Mouse (Mus musculus) monocyte, adult 5-6 weeks (primary cell): Measurements from ENCODE around the gene Hopx. TPM values are rescaled to one million over a fixed set of nuclear protein-coding genes. Genes with fewer than 3 reads are reported as not detected.
A peak's percentile ranks its signal among the peaks of the same experiment; 100 is the strongest.
"Not testable (repeated sequence)": the region's sequence is repeated elsewhere in the genome, so short reads cannot be mapped to it uniquely, and the experiment has no call there.

Experiments used
- ATAC-seq: fragments of 153-309, 156-312 bp; replicated peaks from 2 replicates; pipeline ENCODE4 v1.8.0; 2017; ENCODE audit warnings: mild to moderate bottlenecking; ENCODE audit not compliant: low TSS enrichment, insufficient number of reproducible peaks, severe bottlenecking, poor library complexity, low FRiP score
- total RNA-seq: library from RNA; stranded (forward); fragments of 200-1000, 200-491, 200-594 nt; gene quantifications from 3 replicates; pipeline ENCODE4 v1.2.3, GENCODE M21; 2017

Gene Hopx
- total RNA-seq, 1 experiment from 2014 or later: 29.6 TPM

DNA sequence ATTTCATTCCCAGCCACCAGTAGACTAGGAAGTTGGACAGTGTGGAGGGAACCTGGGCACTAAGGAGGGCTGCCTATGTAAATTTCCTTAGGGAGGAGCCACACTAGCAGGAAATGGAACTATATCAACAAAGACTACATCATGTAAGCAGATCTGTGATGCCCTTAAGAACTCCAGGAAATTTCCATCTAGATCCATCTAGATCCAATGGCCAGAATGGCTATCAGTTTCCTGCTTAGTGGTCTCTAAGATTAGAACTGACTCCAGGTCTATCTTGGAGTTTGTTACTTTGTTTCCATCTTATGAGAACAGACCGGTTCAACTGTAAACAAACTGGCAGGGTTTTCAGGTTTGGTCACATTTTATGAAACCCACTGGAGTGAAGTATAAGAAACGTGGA is 5.1 kb downstream of the Hopx start:
- ATAC-seq: no peak

DNA sequence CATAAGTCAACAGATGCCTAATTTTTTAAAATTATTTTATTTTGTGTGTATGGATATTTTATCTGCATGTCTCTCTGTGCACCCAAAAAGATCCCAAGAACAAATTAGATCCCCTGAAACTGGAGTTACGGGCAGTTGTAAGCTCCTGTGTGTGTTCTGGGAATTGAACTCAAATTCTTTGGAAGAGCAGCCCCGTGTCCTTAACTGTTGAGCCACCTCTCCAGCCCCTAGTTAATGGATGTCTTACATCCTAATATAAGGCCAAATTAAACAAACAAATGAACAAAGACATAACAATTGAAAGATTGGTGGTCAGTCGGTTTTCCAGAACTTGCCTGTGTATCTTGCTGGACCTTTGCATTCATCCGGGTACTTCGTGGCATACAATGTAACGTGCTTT is 6.1 kb downstream of the Hopx start:
- no peak for ATAC-seq

DNA sequence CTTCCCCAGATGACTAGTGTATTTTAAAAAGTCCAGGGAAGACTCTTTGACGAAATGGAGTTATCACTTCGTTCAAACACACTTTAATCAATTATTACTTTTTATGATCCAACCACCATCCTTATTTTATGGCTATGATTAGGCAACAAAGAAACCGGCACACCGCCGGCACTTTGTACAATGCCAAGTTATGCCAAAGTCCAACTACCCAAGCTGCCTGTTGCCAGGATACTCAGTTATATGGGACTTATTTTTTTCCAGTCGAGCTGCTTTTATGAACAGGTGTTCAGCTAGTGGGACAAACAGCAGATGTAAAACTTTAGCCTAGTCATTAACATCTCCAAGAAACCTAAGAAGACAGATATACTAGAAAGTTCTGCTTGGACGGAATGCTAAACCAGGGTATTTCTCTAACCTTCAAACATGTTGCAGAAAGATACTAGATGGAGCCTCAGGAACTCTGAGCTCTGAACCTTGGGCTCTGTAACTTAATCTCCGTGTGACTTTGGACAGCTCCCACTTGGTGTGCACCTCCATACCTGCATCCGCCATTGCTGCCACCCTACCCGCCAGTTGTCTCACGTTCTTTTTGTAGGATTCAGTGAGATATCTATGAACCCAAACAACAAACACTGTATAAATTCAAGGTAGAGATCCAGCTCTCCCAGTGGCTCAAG is 7.6 kb downstream of the Hopx start:
- ATAC-seq: no peak

DNA sequence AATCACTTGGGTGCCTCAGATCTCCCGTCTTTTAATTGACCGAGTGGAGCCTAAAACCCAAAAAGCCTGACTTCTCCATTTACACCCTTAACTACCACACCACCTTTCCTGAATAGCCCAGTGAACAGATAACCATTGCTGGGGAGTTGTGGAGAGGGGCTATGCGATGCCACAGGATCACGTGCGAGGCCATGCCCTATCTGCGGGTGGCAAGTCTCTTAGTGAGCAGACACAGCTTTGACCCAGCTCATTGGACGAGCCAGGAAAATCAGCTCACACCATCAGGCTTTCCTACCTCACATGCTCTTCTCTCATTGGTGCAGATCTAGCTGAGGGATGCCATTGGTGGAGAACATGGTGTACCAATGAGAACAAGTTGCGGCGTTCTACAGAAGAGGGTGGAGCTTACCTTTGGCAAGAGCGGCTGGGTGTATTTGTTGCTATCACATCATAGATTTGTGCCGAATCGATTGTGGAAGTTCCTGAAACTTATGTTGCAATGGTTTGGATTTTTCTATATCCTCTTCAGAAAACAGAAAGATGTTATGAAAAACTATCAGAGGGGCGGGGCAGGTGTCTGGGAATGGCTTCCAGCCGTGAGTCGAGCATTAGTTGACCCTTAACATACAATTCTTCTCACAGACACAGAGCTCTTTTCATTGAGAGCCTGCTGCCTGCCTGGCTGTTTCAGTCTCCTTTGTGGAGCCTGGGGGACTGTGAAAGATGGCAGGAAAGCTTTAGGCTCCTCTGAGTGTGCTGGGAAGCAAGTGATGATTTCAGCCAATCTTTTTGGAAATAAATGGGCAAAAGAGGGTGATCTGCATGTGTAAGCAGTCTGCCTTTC is 12.2 kb downstream of the Hopx start:
- ATAC-seq: no peak

DNA sequence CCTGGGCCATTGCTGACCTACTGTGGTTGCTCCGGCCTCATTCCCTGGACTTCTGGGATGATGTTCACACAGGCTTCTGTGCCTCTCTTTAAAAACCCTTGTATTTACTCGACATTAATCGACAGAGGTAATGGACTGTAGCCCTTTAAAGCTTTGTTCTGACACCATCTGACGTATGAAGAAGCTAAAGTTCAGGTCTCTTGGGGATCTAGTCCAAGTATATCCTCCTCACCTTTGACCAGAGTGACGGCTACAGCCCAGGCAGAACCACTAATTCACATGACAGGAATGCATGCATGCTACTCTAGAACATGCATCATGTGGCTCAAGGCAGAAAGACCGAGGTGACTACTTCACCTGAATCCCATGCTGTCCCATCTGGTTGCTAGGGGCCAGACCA is 14.2 kb downstream of the Hopx start:
- no peak for ATAC-seq

DNA sequence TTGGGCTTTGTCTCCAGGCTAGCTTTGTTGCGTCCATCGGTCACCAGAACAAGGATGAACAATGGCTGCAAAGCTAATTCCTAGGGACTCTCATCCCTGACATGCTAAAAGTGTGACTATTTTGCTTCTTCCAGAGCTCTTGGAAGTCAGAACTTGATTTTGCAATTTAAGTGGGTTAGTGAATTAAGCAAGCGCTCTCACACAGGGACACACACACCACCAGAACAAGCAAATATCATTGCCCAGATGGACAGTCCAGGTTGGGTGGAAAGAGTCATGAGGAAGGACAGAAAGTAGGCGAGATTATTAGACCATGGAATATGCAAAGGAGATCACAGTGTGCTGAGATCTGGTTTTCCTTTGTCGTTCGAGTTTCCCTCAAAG is 14.9 kb downstream of the Hopx start:
- no peak for ATAC-seq

DNA sequence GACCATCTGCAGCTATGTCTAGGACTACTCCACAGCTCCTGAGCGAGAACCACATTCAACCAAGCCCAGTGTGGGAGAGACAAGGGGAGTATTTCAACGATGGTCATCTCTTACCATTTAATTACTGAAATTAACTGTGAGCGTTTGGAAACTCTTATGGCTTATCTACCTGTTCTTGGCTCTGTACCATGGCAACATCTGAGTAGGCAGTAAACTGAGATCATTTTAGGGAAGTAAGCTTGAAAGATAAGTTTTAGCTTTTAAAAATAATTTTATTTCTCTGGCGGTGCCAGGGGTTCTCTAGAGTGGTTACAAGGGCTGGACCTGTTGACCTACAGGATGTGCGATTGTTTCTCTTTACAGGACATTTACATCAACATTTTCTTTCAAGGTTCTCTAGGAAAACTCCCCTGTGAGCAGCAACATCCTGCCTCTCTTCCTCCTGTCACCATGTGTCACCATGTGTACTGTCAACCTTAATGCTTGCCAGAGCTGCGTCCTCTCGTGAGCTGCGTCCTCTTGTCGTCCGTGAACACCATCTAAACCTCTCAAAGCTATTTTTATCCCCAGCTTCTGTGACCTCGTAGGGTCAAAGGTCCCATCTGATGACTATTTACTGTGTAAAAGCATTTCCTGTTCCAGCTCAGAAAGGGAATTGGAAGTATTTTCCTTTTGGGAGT is 15.5 kb downstream of the Hopx start:
- no peak for ATAC-seq

DNA sequence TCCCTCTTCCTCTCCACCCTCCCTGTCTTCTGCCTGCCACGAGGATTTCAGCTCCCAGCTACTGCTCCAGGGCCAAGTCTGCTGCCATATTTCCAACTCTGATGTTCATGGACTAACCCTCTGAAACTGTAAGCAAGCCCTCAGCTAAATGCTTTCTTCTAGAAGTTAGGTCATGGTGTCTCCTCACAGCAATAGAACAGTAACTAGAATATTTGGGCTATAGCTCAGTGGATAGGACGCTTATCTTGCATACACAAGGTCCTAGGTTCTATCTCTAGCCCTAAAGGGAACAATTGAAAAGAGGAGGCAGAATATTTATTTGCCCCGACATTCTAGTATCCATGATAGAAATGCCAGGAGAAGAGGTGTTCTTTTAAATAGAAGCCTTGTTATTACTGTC is 16.0 kb downstream of the Hopx start:
- no peak for ATAC-seq

DNA sequence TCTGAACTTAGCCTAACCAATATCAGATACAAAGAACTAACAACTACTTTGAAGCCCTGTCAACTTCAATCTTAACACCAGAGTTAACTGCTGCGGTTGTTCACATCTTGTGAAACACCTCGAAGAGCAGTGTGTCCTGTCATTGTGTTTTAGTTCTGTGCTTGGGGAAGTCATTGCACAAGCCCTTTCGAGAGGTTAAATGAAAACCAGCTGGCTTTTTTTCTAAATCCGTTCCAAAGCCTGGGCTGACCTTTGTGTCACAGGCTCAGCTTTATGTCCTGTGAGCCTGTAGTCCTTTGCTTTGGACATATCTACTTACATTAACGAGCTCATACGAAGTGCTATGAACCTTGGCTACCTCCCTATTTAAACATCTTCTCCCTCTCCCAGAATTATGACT is 17.2 kb downstream of the Hopx start:
- peak; percentile 23; the same call in 1 of the 2 replicates for ATAC-seq

DNA sequence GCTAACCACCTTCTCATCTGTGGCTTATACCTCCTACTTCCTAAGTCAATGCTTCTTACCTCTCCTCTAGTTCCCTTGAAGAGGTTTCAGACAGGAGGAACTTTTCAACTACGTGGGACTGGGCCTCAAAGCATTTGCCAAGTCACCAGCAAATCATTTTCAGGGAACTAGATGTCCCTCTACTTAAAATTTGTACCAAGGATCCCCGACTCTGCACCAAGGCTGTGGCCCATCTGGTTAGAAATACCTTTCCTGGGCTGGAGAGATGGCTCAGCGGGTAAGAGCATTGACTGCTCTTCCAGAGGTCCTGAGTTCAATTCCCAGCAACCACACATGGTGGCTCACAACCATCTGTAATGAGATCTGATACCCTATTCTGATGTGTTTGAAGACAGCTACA is 18.7 kb downstream of the Hopx start:
- ATAC-seq: not testable (repeated sequence)

DNA sequence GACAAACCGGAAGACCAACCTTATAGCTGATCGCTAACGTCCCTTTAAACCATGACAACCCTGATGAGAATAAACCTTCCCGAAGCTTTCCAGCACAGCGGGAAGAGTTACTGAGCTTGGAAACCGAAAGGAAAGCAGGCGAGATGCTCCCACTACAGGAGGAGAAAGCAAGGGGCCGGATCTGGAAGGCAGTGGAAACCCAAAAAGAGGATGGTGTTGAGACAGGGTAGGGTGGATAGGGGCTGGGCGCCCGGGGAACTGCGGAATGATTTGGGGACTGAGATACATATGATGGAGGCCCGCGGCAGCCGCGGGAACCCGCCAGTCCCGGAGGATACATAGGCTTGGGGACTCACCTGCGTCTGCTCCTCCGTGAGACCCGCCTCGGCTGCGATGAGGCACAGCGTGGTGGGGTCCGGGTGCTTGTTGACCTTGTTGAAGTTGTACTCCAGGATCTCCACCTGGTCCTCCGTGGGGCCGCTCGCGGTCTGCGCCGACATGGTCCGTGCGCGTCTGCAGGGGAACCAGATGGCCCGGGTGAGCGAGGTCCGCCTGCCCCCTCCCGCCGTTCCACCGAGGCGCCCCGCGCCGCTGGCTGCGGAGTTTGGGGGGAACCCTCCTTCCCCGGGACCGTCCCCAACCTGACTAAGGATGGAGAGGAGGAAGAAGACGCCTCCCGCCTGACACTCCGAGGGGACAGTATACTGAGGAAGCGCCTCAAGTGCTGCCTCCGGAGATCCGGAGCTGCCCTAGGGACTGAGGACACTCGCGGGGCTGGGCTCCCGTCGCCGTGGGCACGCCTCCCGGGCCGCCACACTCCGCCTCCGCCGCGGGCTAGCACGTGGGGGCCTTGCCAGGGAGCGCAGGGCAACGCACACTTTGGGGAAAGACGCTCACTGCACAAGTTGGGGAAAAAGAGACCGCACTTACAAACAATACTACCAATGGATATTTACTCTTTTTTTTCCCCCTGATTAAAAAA is 20.1 kb downstream of the Hopx start:
- peak; percentile 69 for ATAC-seq

DNA sequence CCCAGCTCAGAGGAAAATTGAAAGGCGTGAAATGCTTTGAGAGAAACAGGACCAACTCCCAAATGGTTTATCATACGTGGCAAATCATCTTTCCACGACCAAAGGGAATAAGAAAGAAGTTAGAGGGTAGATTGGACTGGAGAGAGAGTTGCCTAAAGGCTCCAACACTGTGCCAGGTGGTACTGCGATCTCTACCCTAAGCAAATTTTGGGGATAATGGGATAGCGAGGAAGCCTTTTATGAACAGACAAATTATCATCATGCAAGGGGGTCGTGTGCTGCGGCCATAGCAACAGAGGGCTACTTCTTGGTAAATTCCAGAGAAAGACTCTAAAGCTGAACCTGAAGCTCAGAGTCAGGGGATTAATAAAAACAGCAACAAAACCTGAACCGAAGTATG is 21.0 kb downstream of the Hopx start:
- ATAC-seq: no peak

DNA sequence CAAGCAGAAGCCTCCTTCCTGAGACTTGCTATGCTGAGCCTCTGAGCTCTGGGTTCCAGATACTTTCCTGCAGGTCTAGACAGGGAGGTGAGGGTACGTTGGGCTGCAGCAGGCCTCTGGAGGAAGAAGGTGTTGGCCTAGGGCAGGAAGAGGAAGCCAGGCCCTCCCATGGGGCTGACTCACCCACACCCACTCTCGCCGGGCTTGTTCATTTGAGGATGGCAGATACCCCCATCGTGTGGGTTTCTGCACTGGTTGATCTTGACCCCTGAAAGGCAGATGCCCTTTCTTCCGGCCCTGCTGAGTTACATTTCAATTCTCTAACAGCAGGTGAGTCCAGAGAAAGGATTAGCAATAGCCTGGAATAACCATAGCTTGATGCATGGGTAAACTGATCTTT is 22.4 kb downstream of the Hopx start:
- ATAC-seq: 0 out of 2 replicates have a peak, but pooled peaks have one; percentile 30

DNA sequence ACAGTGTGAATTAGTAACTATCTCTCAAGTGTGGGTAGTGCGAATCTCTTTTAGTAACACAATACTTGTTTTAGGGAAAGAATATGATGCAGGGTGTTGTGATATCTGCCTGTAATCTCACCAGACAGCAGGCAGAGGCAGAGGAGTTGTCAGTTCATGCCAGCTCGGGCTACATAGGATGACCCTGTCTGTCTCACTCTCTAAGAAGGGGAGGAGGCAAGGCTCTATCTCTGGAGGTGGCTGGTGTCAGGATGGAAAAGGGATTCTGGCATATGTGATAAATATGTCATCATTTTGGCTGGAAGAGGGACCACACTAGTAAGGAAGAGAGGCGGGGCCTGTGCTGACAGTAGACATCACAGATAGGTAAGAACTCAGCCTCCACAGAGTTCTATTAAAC is 23.0 kb downstream of the Hopx start:
- ATAC-seq: no peak

DNA sequence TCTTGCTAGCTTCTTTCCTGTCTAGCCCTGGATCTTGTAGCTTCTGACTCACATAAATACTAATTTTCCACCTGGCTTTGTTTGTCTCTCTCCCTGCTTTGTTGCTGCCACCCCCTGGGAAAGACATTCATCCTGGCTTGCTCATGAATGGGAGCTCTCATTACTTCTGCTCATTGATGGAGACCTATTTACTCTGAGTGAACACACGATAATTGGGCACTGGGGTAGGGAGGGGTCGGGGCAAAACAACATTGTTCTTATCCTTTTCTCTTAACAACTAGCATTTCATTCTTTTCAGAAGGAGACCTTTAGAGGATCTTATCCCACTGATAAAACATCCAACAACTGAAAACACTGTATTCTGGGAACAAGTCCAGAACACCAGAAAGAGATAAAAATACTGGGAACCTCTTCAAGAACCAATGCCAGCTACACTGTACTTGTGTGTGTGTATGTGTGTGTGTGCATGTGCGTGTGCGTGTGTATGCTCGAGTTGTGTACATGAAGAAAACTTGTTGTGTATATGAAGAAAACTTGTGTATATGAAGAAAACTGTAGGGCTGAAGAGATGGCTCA is 24.3 kb downstream of the Hopx start:
- no peak for ATAC-seq

DNA sequence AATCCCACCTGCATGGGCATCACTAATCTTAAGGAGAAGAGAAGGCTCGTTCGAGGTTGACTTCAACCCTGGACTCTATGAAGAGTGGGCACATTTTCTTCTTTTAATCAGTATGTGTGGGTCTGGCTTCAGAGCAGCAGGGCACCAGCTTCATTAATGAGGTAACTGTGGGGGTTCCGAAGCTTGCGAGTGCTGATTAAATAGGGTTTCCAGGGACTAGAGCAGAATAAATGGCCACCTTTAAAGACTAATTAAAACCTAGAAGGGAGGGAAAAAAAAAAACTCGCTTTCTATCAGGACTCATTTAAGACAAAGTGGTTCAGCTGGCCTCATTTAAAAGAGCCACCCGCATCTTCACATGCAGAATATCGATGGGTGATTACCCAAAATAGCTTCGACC is 25.0 kb downstream of the Hopx start:
- no peak for ATAC-seq

DNA sequence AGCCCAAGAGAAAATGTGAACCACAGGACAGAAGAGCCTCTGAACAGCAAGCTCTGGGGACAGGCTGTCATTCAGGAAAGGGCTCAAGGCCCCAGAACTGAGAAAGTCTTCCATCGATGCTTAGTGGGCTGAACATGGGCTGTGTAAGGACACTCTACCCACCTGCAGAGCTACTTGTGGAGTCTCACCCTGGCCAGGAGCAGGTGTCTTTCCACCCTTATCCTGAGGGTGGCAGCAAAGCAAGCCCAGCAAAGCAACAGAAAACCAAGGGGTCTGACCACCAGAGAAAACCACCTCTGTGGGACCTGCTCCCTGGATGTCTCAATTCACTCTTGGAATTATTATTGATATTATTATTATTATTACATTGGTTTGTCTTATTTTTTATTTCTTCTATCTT is 25.6 kb downstream of the Hopx start:
- peak; percentile 44; the same call in 1 of the 2 replicates for ATAC-seq

DNA sequence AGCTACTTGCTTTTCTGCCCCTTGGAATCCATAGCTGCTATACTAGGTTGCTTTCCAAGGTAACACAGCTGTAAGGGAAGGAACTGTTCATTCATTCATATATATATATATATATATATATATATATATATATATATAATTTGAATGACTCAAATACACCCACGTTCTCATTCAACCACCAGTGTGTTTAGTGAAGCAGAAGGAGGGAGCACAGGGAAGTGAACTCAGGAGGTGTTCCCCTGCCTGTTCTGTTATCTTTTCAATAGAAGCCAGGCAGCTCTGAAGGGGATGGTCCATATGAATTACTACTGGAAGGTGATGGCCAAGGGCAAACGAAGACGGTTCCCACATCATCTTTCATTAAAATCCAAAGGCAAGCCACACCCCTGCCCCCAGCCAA is 27.8 kb downstream of the Hopx start:
- ATAC-seq: no peak
